Mouse (Mus musculus) CH12.LX (cell line): ENCODE data around the gene Acaca. TPM values are rescaled to one million over a fixed set of nuclear protein-coding genes. Genes with fewer than 3 reads are reported as not detected.
"Not testable (repeated sequence)": the region's sequence is repeated elsewhere in the genome, so short reads cannot be mapped to it uniquely, and the experiment has no call there.

ENCODE experiments used
- DNase-seq: peaks from one replicate; pipeline ENCODE4 v3.0.0-alpha.2; 2013; ENCODE audit errors: extremely low read depth
- H3K27ac ChIP-seq: 2 replicates; pipeline ENCODE4 v1.5.1; 2012; ENCODE audit warnings: low read depth, mild to moderate bottlenecking, control low read depth, moderate library complexity; ENCODE audit not compliant: insufficient read depth
- H3K27me3 ChIP-seq: replicated peaks from 2 replicates; pipeline ENCODE3; 2012; ENCODE audit warnings: inconsistent platforms
- H3K36me3 ChIP-seq, 2 experiments: replicated peaks in 1 of 2; 2 replicates each; pipeline versions ENCODE3 to v1.6.1; 2012; ENCODE audit warnings: inconsistent platforms in 1 of 2, low read length in 1 of 2, mild to moderate bottlenecking in 1 of 2, mixed read lengths in 1 of 2, moderate library complexity in 1 of 2; ENCODE audit not compliant: control insufficient read depth in 1 of 2, insufficient read depth in 1 of 2
- H3K4me1 ChIP-seq, 2 experiments: 2 replicates each; pipeline ENCODE4 v1.6.1; 2012; ENCODE audit warnings: inconsistent platforms in 1 of 2, moderate library complexity in 1 of 2; ENCODE audit not compliant: insufficient read depth in 2 of 2, control insufficient read depth in 1 of 2
- H3K4me2 ChIP-seq: 2 replicates; pipeline ENCODE4 v1.6.1; 2012; ENCODE audit warnings: low read depth, mild to moderate bottlenecking, control low read depth; ENCODE audit not compliant: poor library complexity, insufficient read depth, severe bottlenecking
- H3K4me3 ChIP-seq, 3 experiments: fragments of 150-350 bp in 1 of 3; sonication (generic) in 1 of 3; replicated peaks in 1 of 3; 2 replicates each; pipeline versions ENCODE3 to v1.5.1; 2011 to 2012; ENCODE audit warnings: low read depth in 2 of 3, low read length in 2 of 3, mild to moderate bottlenecking in 2 of 3, moderate library complexity in 2 of 3, control low read depth in 1 of 3, improper control_type of control experiment in 1 of 3, inconsistent platforms in 1 of 3, mixed read lengths in 1 of 3; ENCODE audit not compliant: poor library complexity in 1 of 3
- H3K79me2 ChIP-seq: replicated peaks from 2 replicates; pipeline ENCODE4 v1.6.1; 2012; ENCODE audit warnings: mild to moderate bottlenecking, moderate library complexity; ENCODE audit not compliant: control insufficient read depth, poor library complexity, insufficient read depth, severe bottlenecking; ENCODE audit errors: extremely low read depth
- H3K9ac ChIP-seq: 2 replicates; pipeline ENCODE4 v1.6.1; 2012; ENCODE audit warnings: low read depth, mild to moderate bottlenecking, control low read depth, moderate library complexity; ENCODE audit not compliant: insufficient read depth
- H3K9me3 ChIP-seq: replicated peaks from 2 replicates; pipeline ENCODE3; 2012; ENCODE audit warnings: low read length, inconsistent platforms, mixed read lengths
- E2F4 ChIP-seq: IDR thresholded peaks from 2 replicates; pipeline ENCODE4 v1.6.1; 2011; ENCODE audit warnings: low read depth, low read length, improper control_type of control experiment; ENCODE audit not compliant: insufficient replicate concordance
- EP300 ChIP-seq: IDR thresholded peaks from 2 replicates; pipeline ENCODE4 v1.6.1; 2011; ENCODE audit warnings: low read length, improper control_type of control experiment
- ETS1 ChIP-seq: conservative IDR thresholded peaks from 2 replicates; pipeline ENCODE4 v1.6.1; 2012; ENCODE audit warnings: low read depth, mild to moderate bottlenecking, inconsistent platforms, low read length, improper control_type of control experiment, moderate library complexity
- GABPA ChIP-seq: IDR thresholded peaks from 2 replicates; pipeline ENCODE4 v1.6.1; 2012; ENCODE audit warnings: low read depth, low read length, improper control_type of control experiment, inconsistent platforms; ENCODE audit not compliant: insufficient replicate concordance
- IRF4 ChIP-seq: IDR thresholded peaks from 2 replicates; pipeline ENCODE4 v1.6.1; 2014; ENCODE audit warnings: low read depth, mild to moderate bottlenecking, inconsistent platforms, low read length, improper control_type of control experiment
- JUND ChIP-seq: conservative IDR thresholded peaks from 2 replicates; pipeline ENCODE4 v1.6.1; 2011; ENCODE audit warnings: low read depth, low read length, improper control_type of control experiment
- KAT2A ChIP-seq: IDR thresholded peaks from 2 replicates; pipeline ENCODE4 v1.6.1; 2012; ENCODE audit warnings: low read length, improper control_type of control experiment, inconsistent platforms; ENCODE audit not compliant: insufficient replicate concordance
- MAX ChIP-seq: IDR thresholded peaks from 2 replicates; pipeline ENCODE4 v1.6.1; 2011; ENCODE audit warnings: low read length, improper control_type of control experiment
- MEF2A ChIP-seq: IDR thresholded peaks from 2 replicates; pipeline ENCODE4 v1.6.1; 2014; ENCODE audit warnings: low read depth, mild to moderate bottlenecking, inconsistent platforms, low read length, improper control_type of control experiment, borderline replicate concordance
- MXI1 ChIP-seq: IDR thresholded peaks from 2 replicates; pipeline ENCODE4 v1.6.1; 2011; ENCODE audit warnings: mild to moderate bottlenecking, low read depth, low read length, improper control_type of control experiment
- MYC ChIP-seq: IDR thresholded peaks from 2 replicates; pipeline ENCODE4 v1.6.1; 2011; ENCODE audit warnings: low read depth, mild to moderate bottlenecking, improper control_type of control experiment, low read length
- NELFE ChIP-seq: IDR thresholded peaks from 2 replicates; pipeline ENCODE4 v1.6.1; 2011; ENCODE audit warnings: low read depth, low read length, improper control_type of control experiment
- PAX5 ChIP-seq: IDR thresholded peaks from 2 replicates; pipeline ENCODE4 v1.6.1; 2012; ENCODE audit warnings: low read length, inconsistent platforms, mixed read lengths
- POLR2AphosphoS2 ChIP-seq: IDR thresholded peaks from 2 replicates; pipeline ENCODE4 v1.6.1; 2011; ENCODE audit warnings: low read depth, low read length, improper control_type of control experiment
- RCOR1 ChIP-seq: conservative IDR thresholded peaks from 2 replicates; pipeline ENCODE4 v1.6.1; 2012; ENCODE audit warnings: low read depth, mild to moderate bottlenecking, inconsistent platforms, low read length, improper control_type of control experiment
- SMC3 ChIP-seq: IDR thresholded peaks from 2 replicates; pipeline ENCODE4 v1.6.1; 2011; ENCODE audit warnings: low read depth, low read length, improper control_type of control experiment
- TBP ChIP-seq: conservative IDR thresholded peaks from 2 replicates; pipeline ENCODE4 v1.6.1; 2011; ENCODE audit warnings: low read depth, low read length, improper control_type of control experiment
- TCF12 ChIP-seq: IDR thresholded peaks from 2 replicates; pipeline ENCODE4 v1.6.1; 2014; ENCODE audit warnings: low read depth, mild to moderate bottlenecking, inconsistent platforms, low read length, improper control_type of control experiment
- ZKSCAN1 ChIP-seq: IDR thresholded peaks from 2 replicates; pipeline ENCODE4 v1.6.1; 2012; ENCODE audit warnings: low read depth, inconsistent platforms, low read length, improper control_type of control experiment, borderline replicate concordance
- dilution Hi-C: fragments of 300-500 bp; cut with MboI; formaldehyde crosslinking; loops from 2 replicates; pipeline ENCODE4 v1.14.3; 2020; ENCODE audit warnings: low sequenced_read_pairs; ENCODE audit not compliant: extremely low pct_unique_long_range_greater_than_20kb, extremely low pct_ligation_motif_present
- in situ Hi-C: fragments of 300-500 bp; cut with MboI; formaldehyde crosslinking; loops from 3 replicates; pipeline ENCODE4 v1.14.3; 2019; ENCODE audit warnings: low sequenced_read_pairs, low pct_ligation_motif_present, low pct_unique_long_range_greater_than_20kb, mixed read lengths
- polyA plus RNA-seq: library from polyadenylated mRNA; unstranded; fragments of >175 nt; gene quantifications from 2 replicates; pipeline ENCODE4 v1.2.1, GENCODE M21; 2012; ENCODE audit warnings: low read depth; ENCODE audit not compliant: insufficient read length
- total RNA-seq, 2 experiments: library from RNA; depleted of rRNA; stranded (reverse); fragments of 300-350 nt in 1 of 2; fragments of >200 nt in 1 of 2; gene quantifications; 2 replicates each; pipeline ENCODE4 v1.2.3; 2012 to 2014

The Acaca gene
- total and polyA plus RNA-seq, 3 experiments, result 36.9 to 62.6 (median 61.7) TPM

- H3K36me3 ChIP-seq, result peaks cover 8 to 49% of the 10 kb centered on the region in 2 experiments
- H3K79me2 ChIP-seq, result no peaks in the 10 kb centered on the region
- H3K9ac ChIP-seq, result peak overlapping the region; percentile 13; the same call in 1 of the 2 replicates
- H3K27me3 ChIP-seq, result no peaks in the 10 kb centered on the region
- H3K27ac ChIP-seq, result no peak overlapping the region
- peaks cover 0 to 20% of the 10 kb centered on the region in 2 experiments; a peak in 2 of 4 replicates for H3K4me1 ChIP-seq
- DNase-seq, result no peak
- in situ Hi-C loops, result no loop called here
- H3K9me3 ChIP-seq, result no peaks in the 10 kb centered on the region
- dilution Hi-C loops, result no loop called here
- peak overlapping the region; percentile 69 for H3K4me2 ChIP-seq
- TF ChIP-seq ETS1 (no peak), EP300 (no peak), KAT2A (no peak), RCOR1 (no peak), E2F4 (no peak), POLR2AphosphoS2 (no peak), MXI1 (no peak), TBP (no peak), MEF2A (no peak), MAX (no peak)
- TF ChIP-seq, all 38 proteins: peak for 0
- H3K4me3 ChIP-seq, result no peak overlapping the region
Measured at GRCm38 (mm10) chr11:84332384-84332783, 202.9 kb downstream of the Acaca start.

DNA sequence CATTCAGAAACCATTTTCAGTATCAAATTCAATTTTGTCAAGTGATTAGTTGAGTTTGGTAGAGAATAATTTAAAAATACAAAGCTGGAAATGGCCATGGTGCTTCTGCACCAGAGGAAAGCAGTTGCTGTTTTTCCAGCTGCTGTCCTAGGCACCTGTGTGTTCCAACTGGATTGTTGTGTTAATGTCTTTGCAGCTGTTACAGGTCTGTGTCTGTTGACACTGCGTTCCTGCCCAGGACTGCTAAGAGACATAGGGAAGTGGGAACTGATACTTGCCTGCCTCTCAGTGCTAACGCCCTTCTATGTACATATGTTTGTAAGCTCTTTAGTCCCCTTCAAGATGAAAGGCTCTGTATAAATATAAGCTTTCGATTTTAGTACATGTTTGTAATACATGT is 203.4 kb downstream of the Acaca start:
- H3K9ac ChIP-seq, result peak overlapping the region; percentile 13; the same call in 1 of the 2 replicates

DNA sequence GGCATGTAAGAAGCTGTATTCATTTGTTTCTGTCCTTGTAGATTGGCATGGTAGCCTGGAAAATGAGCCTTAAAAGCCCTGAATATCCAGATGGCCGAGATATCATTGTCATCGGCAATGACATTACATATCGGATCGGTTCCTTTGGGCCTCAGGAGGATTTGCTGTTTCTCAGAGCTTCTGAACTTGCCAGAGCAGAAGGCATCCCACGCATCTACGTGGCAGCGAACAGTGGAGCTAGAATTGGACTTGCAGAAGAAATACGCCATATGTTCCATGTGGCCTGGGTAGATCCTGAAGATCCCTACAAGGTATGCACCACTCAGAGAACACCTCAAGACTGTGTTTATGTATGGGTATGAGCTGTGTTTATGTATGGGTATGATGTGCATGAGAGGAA is 208.8 kb downstream of the Acaca start:
- in situ Hi-C loops, result not testable (repeated sequence)

More for the DNA sequence above, 203.4 kb downstream of the Acaca start:
- no peaks in the 10 kb centered on the region for H3K9me3 ChIP-seq
- H3K36me3 ChIP-seq, result peaks cover 8 to 52% of the 10 kb centered on the region in 2 experiments
- no peaks in the 10 kb centered on the region for H3K79me2 ChIP-seq
- dilution Hi-C loops, result no loop called here
- peak overlapping the region; percentile 40 for H3K27ac ChIP-seq
- in situ Hi-C loops, result no loop called here
- peak overlapping the region; percentile 69 for H3K4me2 ChIP-seq
- TF ChIP-seq MYC, result no peak
- TF ChIP-seq PAX5, result no peak
- TF ChIP-seq TBP, result 0 out of 2 replicates have a peak, but pooled peaks have one; percentile 32
- no peak for TF ChIP-seq ZKSCAN1
- peak; percentile 90 for TF ChIP-seq EP300
- no peak for TF ChIP-seq SMC3
- no peak for TF ChIP-seq KAT2A
- TF ChIP-seq NELFE, result no peak
- no peak; the same call in 1 of the 2 replicates for TF ChIP-seq JUND
- no peak for TF ChIP-seq GABPA
- peak; percentile 62; the same call in 1 of the 2 replicates for TF ChIP-seq TCF12
- TF ChIP-seq IRF4, result peak; percentile 91
- H3K4me1 ChIP-seq, result peaks cover 0 to 20% of the 10 kb centered on the region in 2 experiments; a peak in 2 of 4 replicates
- H3K4me3 ChIP-seq, result no peak overlapping the region
- peak; percentile 46 for DNase-seq
- no peaks in the 10 kb centered on the region for H3K27me3 ChIP-seq

More for the DNA sequence above, 208.8 kb downstream of the Acaca start:
- H3K4me2 ChIP-seq, H3K79me2 ChIP-seq, H3K27ac ChIP-seq, H3K27me3 ChIP-seq, H3K4me3 ChIP-seq, H3K9ac ChIP-seq, H3K9me3 ChIP-seq, dilution Hi-C loops, DNase-seq: not testable (repeated sequence)
- H3K4me1 ChIP-seq, result peaks cover 0 to 14% of the 10 kb centered on the region in 2 experiments; a peak in 2 of 4 replicates
- H3K36me3 ChIP-seq, result peaks cover 16 to 60% of the 10 kb centered on the region in 2 experiments
